Mouse (Mus musculus) liver, adult 10 weeks (tissue): ENCODE measurements around the gene Dstn. TPM values are rescaled to one million over a fixed set of nuclear protein-coding genes. Genes with fewer than 3 reads are reported as not detected.

Experiments
- polyA plus RNA-seq: library from polyadenylated mRNA; stranded (reverse); fragments of 350-450 nt; fragmentation: Illumina TruSeq; extraction: RNeasy Lipid Tissue Mini Kit (QIAGEN cat#74804); gene quantifications from one replicate; pipeline ENCODE4 v1.2.3, GENCODE M21; 2014; ENCODE audit warnings: low read depth, low replicate concordance

Dstn gene
- 428 TPM for polyA plus RNA-seq

DNA sequence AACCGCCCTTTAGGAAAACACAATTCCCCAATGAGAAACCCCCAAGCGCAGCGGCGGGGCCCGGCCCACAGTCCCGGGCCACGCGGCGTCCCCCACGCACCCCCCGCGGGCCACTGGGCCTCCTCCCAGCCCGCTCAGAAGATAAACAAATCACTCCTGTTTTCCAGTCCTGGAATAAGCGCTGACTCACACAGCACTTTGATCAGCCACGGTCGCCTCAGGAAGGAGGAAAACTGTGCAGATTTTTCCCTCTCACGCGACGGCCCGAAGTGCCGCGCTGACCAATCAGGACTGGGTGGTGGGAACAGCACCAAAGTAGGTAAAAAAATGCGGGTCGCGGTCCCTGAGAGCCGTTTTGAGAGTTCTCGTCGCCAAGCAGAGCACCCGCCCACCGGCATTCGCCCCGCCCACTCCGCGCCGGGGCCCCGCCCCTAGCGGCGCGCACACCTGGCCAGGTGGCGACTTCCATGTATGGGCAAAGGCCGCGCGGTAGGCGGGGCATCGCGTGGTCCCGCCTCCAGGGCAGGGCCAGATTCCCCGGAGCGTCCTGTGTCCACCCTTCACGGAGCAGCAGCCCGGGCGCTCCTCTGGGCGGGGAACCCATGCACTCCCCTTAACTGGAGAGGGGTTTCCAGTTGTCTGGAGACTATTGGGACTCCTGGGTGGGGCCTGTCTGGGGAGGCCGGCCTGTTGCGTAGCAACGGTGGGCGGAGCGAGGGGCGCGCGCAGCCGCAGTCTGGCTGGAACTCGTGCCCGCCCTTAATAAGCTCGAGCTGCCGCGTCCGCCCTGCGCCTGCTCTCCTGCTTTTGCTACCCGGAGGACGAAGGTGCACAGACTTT lies at the start of gene Dstn:
TSS of gene Dstn (plus strand) at position 561 of the 840 bp plus-strand sequence.

Other genes with a start within 250 kb of the Dstn start
- gene Bfsp1, start 52.1 kb upstream of the Dstn start, polyA plus RNA-seq, result not detected
- 132 TPM for gene Rrbp1, start 95.9 kb downstream of the Dstn start, polyA plus RNA-seq
- gene Banf2, start 117.7 kb downstream of the Dstn start, polyA plus RNA-seq, result not detected